Mouse (Mus musculus) frontal cortex, postnatal 14 days (tissue): ENCODE measurements around the gene Foxc1.

ENCODE experiments used
- DNase-seq, 2 experiments: peaks; one replicate each; pipeline ENCODE4 v3.0.0; 2022; ENCODE audit warnings: low spot score in 2 of 2

Foxc1 gene

DNA sequence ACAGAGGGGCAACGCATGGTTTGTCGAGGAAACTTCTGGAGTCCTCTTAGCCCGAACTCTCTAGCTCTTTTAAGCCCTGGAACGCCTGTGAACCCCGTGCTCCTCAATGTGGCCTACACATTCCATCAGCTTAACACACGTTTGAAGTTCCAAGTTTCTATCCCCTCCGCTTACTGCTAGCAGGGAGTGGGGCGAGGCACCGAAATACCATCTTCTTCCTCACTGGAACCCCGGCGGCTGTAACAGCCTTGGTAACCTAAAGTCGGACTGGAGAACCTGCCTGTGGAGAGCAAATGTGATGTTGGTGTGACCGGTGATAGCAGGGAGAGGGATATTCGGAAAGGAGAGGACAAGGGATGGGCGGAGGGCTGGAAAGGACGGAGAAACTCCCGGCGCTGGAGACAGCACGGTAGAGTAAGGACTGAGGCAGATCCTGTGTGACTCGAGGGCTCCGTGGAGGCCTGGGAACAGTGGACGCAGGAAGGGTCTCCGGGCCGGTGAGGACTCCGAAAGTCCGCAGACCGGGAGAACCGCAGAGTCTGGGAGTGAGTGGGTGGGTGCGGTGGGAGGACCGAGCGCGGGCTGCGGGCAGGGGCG, 504 bp upstream of the Foxc1 start:
- no peak for DNase-seq

DNA sequence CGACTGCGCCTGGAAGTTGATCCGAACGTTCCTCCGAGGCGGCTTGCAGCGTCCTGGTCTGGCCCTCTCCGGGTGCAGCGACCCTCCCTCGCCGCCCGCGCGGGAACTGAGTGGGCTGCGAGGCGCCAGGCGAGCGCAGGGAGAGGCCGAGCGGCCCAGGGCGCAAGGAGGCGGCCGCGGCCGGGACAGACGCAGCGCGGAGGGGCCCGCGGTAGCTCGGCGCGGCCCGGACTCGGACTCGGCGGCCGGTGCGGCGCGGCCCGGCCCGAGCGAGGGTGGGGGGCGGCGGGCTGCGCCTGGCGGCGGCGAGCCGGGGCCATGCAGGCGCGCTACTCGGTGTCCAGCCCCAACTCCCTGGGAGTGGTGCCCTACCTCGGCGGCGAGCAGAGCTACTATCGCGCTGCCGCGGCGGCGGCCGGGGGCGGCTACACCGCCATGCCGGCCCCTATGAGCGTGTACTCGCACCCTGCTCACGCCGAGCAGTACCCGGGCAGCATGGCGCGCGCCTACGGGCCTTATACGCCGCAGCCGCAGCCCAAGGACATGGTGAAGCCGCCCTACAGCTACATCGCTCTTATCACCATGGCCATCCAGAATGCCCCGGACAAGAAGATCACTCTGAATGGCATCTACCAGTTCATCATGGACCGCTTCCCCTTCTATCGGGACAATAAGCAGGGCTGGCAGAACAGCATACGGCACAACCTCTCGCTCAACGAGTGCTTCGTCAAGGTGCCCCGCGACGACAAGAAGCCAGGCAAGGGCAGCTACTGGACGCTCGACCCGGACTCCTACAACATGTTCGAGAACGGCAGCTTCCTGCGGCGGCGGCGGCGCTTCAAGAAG, 680 bp downstream of the Foxc1 start:
- no peak for DNase-seq

DNA sequence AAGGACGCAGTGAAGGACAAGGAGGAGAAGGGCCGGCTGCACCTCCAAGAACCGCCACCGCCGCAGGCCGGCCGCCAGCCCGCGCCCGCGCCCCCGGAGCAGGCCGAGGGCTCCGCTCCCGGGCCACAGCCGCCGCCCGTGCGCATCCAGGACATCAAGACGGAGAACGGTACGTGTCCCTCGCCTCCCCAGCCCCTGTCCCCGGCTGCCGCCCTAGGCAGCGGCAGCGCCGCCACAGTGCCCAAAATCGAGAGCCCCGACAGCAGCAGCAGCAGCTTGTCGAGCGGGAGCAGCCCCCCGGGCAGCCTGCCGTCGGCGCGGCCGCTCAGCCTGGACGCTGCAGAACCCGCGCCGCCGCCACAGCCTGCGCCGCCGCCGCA, 1.3 kb downstream of the Foxc1 start:
- DNase-seq, result no peak

DNA sequence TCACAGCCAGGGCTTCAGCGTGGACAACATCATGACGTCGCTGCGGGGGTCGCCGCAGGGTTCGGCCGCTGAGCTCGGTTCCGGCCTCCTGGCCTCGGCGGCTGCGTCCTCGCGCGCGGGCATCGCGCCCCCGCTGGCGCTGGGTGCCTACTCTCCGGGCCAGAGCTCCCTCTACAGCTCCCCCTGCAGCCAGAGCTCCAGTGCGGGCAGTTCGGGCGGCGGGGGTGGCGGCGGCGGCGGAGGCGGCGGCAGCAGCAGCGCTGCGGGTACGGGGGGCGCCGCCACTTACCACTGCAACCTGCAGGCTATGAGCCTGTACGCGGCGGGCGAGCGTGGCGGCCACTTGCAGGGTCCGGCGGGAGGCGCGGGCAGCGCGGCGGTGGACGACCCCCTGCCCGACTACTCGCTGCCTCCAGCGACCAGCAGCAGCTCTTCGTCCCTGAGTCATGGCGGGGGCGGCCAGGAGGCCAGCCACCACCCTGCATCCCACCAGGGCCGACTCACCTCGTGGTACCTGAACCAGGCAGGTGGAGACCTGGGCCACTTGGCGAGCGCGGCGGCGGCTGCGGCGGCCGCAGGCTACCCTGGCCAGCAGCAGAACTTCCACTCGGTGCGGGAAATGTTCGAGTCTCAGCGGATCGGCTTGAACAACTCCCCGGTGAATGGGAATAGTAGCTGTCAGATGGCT, 1.8 kb downstream of the Foxc1 start:
- no peak for DNase-seq

DNA sequence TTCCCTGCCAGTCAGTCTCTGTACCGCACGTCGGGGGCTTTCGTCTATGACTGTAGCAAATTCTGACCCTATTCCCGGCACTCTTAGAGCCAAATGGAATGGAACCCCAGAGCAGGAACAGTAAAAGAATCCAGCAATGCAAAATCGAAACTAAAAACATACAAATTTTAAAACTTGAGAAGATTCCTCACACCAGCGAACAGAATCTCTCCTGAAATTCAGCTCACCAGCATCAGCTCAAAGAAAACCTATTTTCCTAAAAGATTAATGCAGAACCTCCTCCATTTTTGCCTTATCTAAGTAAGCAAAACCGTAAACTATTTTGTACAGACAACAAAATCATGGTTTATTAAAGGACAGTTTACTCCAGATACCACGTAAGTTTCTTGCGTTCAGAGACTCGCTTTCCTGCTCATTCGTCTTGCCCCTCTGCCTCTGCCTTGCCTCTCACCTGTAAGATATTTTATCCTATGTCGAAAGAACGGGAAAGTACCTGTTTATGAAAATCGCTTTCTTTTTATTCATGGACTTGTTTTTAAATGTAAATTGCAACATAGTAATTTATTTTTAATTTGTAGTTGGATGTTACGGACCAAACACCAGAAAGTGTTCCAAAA, 2.5 kb downstream of the Foxc1 start:
- DNase-seq, result no peak

DNA sequence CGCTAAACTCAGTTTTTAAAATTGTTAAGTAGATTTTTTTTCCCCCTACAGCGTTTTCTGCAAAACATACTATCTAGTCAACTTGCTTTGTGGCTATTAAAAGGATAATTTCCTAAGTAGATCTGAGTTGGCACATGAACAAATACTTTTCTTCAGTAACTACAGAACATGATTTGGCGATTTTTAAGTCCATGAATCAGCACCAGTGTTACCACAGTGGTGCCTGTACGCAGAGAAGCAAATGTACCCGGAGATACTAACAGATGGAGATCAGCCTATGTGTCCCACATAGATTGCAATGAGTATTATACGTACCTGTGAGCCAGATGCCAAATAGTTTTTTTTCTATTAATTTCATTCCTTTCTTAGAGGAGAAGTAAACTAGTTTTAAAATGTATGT, 3.3 kb downstream of the Foxc1 start:
- DNase-seq, result no peak

DNA sequence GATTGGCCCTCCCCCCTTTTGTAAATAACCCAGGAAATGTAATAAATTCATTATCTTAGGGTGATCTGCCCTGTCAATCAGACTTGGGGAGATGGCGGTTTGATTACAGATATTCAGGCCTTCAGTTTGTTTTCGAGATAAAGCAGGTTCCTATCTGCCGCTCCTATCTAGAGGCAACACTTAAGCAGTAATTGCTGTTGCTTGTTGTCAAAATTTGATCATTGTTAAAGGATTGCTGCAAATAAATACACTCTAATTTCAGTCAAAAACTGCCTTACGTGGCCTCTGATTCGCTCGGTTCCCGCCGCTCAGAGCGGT, 3.9 kb downstream of the Foxc1 start:
- DNase-seq, result no peak

DNA sequence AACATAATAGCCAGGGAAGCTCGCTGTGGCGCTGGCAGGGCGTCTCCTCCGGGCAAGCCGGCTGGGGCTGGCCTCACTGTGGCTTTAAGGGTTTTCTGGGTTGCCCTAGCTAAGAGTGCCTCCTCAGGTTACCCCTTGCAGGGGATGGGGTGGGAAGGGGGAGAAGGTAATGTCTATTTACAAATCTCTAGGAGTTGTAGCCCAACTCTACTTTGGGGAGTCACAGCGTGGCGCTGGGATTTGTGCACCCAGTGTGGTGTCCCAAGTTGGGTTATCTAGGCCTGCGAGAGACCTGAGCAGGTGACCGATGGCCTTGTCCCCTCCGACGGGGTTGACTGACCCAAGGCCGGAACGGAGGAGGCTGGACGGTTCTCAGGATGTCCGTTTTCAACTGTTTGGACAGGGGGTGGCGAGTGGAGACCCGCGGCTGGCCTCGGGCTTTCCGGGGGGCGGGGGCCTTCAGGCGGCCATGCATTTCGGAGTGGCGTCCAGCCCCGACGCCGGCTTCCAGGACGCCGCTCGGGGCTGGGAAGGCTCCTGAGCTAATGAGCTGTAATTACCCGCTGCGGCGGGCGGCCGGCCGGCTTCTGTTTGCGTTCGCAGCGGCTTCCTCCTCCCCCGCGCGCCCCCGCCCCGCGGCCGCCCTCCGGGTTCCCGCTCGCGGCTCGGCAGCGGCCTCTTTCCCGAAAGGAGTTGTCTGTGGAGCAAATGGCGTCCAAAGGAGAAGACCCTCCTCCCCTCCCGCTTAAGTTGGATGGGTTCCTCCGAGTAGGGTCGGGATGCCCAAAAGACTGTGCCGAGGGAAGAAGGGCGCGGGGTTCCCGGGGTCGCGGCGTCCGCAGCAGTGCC, 4.5 kb downstream of the Foxc1 start:
- no peak for DNase-seq

DNA sequence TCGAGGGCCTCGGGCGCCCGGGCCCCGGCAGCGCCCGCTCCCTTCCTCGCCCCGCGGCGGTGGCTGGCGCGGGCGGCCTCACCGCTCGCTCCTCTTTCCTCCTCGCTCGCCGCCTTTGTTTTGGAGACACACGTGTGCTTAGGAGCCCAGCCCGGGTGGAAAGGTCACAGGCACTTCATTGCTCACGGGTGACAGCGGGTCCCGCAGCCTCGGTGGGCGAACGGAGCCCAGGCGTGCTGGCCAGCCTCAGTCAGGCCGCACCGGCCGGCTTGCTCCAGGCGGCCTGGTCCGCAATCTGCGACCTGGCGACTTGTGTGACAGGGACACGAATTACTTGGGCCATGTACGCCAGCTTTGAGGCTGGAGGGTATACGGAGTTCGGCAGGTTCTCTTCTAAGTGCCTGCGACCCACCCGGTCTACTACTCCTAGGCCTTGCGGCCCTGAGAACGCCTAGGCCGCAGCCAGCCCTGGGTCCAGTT, 5.1 kb downstream of the Foxc1 start:
- DNase-seq, result no peak

DNA sequence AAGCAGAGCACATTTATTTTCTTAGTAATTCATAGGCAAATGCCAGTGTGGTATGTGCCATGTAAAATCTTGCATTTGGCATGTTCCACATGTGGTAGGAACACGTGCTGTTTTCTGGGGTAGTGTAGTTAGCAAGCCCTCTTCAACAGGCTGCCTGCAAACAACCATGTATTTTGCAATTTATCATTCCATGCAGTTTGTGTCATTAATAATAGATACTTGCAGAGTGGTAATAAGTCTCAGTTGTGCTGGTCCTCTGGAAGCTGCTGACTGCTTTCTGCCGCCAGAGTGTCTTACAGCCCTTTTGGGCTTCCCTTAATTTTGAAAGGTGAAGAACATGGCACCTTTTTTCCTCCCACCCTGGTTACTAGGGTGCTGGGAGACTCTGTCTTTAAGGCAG, 6.3 kb downstream of the Foxc1 start:
- DNase-seq, result no peak

DNA sequence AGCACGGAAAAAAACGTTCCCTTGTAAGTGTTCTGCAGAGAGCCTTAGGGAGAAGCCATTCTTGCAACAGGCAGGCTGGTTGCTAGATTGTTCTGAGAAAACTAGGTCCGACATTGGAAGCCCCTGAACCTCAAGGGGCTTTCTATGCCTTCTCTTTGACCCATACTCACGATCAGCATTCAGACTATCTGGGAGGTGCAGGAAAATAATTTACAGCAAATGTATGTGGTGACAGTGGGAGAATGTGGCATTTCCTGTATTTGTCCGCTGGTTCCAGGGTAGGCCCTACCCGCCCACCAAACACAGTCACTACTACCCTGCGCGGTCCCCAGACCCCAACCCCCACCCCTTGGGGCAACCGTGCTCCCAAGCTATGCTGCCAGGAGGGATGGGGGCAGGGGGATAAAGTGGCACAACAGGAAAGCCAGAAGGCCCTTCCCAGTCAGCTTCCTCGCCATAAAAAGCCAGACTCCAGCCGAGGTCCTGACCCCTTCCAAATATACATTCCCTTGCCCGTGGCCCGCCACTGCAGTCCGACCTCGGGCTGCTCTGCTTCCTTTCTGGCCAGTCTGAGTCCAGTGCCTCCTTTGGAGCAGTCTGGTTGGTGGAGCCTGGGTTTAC, 9.1 kb downstream of the Foxc1 start:
- DNase-seq, result no peak

DNA sequence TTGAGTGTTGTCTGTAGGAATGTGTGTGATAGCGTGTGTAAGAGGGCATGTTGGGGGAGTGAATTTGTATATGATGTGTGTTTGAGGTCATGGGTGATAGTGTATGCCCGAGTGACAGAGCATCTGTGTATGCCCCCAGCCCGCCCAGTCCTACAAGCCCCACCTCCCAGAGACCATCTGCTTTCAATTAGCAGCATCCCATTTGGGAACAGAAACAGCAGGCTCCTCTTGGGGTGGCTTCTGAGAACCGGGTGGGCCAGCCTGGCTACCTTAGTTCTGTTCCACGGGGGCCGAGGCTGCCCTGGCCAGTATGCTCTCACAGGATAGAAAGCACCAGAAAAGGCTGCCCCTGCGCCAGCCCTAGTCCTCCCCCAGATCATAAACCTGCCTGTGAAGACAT, 11.9 kb downstream of the Foxc1 start:
- no peak for DNase-seq

DNA sequence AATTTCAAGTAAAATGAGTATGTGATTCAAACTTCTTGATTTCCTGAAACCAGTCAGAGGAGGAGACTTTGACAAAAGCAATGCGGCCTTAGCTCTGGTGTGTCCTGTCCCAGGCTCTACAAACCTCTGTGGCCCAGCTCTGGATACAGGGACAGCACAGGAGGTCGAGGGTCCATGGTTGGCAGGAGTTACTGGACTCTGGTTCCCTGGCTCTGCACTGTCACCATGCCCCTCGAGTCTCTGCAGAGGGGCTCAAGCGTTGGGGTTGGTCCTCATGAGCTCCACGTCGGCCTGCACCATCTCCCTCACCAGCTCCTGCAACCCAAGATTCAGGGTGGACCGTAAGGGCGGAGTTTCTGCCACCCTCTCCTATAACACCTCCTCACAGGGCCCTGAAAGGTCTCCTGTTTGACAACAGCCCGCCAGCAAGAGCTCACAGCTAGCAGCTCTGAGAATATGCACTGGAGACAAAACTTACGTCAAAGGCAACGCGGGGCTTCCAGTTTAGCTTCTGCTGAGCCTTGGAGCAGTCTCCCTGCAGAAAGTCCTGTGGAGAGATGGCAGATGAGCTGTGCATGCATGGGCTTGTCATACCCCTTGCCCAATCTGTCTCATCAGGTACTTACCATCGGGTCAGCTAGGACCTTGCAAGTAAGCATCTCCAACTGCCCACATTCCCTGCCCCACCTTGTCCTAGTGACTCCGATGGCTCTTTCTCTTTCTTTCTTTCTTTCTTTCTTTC, 13.4 kb downstream of the Foxc1 start:
- no peak for DNase-seq

DNA sequence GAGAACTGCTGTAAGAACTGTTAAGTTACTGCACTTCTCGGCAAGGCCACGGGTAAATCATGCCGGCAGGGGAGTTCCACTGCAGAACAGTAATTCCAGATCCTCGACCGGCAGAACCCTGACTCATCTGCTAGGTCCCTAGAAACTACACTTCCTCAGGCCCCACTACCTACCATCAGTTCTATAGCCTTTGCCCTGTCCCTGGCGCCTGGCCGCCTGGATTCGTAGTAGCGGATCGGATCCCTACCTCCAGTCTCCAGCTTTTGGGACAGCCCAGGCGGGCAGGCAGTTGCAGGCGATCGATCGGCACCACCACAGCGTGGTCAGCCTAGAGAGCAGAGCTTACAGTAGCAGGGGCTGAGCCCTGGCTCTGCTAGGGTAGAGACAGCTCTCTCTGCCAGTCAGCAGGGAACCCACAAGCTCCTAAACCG, 14.2 kb downstream of the Foxc1 start:
- no peak for DNase-seq

DNA sequence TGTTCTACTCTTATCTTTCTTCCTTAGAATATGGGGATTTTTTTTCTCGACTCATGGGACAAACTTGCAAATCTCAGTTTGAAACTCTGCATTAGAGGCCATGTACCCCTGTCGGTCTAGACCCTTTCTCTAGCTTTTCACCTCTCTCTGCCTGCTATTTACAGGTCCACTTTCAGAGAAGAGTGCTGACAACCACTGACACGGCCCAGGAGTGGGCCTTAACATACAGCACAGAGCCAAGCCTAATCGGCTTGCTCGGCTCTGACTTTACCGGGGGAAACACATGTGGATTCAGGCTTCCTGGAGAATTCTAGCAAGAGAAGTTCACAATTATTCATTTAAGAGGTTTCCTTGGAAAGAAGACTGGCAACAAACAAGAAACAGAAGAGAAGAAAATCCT, 14.6 kb downstream of the Foxc1 start:
- DNase-seq, result no peak

DNA sequence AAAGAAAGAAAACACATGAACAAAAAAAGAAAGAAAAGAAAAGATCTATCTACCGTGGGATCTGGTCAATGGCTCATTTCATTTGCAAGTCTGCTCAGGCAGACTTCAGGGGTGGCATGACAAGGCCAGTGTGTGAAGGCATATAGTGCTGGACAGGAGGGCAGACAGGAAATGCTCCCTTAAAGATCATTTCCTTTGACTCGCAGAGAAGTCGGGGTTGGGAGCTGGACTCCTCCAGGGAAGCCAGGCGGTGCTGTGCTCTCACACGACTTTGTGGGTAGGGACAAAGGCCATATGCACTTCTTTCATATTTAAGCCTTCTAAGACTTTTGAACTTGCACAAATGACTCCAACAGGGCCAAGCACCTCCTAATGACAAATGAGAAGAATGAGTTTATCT, 16.9 kb downstream of the Foxc1 start:
- DNase-seq, result no peak

DNA sequence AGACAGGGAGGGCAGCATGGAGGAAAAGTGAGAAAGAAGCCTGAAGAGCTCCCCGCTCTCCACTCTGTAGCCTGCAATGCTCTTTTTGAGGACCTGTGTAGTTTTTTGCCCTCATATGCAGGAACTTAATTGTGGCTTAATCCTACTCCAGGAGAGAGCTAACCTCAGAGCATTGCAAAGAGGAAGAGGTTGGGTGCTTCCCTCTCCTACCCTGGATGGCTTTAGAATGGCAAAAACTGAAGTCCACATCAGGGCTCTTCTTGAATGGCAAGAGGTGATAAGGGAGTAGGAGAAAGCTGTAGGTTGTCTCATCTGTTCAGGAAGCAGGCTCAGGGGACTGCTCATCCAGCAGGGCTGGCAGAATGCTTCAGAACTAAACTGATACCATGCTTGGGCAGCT, 18.7 kb downstream of the Foxc1 start:
- DNase-seq, result no peak

DNA sequence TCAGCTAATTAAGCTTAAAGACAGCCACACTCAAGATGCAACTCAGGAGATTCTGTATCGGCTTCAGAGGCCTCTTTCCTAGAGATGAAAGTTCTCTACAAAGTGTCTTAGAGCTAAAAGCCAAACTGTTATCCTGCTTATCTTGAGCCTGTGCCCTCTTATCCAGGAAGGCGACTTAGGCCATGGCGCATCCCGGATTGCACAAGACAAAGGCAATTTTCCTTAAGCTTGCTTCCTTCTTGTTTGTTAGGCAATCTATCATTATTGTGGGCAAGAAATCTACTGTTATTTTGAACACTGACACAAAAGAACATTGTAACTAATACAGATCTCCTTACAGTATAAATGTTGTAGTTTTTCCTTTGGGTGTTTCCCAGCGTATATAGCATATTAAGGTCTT, 20.7 kb downstream of the Foxc1 start:
- no peak for DNase-seq

DNA sequence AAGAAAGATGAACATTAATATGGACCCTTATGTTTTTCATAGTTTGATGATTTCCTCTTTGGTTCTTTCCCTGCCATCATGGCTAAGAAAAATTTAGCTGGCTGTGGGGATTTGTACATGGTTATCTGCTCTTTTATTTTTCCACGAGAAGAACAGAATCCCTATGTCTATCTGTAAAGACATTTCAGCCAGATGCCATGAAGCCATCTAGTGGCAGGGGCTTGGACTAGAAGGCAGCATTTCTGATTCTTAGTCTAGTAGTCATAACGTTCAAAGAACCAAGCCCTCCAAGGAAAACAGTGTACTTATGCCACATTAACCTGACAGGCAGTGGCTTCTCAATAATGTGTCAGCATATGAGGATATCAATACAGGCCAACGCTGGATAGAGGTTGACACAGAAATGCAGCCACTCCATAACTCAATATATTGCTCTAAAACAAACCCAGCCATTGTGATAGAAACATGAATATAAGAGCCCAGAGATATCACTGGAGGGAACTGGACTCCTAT, 21.4 kb downstream of the Foxc1 start:
- DNase-seq, result no peak

DNA sequence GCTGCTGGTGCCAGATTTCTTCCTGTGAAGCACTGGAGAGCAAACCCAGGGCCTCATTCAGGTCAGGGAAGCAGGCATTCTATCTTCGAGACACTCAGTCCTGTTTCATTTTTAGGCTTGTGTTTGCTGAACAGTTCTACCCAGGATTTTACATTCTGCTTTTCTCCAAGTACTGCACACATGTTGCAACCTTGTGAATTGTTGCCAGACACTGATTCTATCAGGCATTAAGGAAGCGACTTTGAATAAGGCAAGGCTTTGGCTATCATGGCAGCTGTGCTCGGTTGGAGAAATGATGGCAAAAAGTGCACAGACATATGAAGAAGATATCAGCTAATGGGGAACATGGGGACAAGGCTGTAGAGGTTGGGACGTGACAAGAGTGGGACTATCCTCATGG, 22.0 kb downstream of the Foxc1 start:
- DNase-seq, result no peak
